In the genomic region with DNA sequence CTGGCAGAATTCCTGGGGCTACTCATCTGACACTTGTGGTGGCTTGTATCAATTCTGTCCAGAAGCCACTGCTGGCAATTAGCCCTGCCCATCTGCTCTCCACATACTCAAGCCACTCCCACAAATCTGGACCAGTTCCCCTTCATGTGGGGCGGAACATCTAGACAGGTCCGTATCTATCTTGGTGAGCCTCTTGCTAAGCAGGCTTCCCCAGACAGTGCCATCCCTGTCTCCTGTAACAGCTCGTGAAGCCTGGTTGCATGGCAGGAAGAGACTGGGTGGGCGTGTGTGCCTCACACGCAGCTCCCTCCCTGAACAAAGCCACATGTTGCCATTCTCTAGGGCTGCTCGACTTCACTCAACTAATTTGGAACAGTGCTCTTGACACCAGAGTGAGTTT, we compare ENCODE assay signal across 11 mouse cellular contexts.
DNase-seq lines count a peak whose midpoint lies in the region; ATAC-seq and TF ChIP-seq lines count a peak whose summit lies in the region.
"Had no signal": no experiment of that assay in that cellular context is flagged by ENCODE, and none has a peak within 500 bp of the region (broad histone marks: within the 10 kb centered on the region; RNA-seq: fewer than 3 reads in every experiment).

No protein-coding gene starts in this region.

- no peak overlapping the region for H3K4me2 ChIP-seq in lung, embryonic 14.5 days
- H3K4me2 ChIP-seq: neural tube, embryonic 13.5 days had no signal

- no peak overlapping the region for H3K4me3 ChIP-seq in lung, embryonic 14.5 days (ENCODE audit: low read depth, low read length)
- no peak overlapping the region for H3K4me3 ChIP-seq in layer of hippocampus, adult 2 months
- H3K4me3 ChIP-seq: neural tube, embryonic 13.5 days had no signal

- H3K36me3 ChIP-seq in lung, embryonic 14.5 days (ENCODE audit: insufficient read depth): no peaks in the 10 kb centered on the region
- H3K36me3 ChIP-seq: neural tube, embryonic 13.5 days had no signal

- no peak overlapping the region for H3K9ac ChIP-seq in lung, embryonic 14.5 days
- H3K9ac ChIP-seq: liver, embryonic 14.5 days; neural tube, embryonic 13.5 days had no signal

- 58% methylated on average over 6 of the region's 6 CpGs for WGBS in lung, embryonic 14.5 days

- no peaks in the 10 kb centered on the region for H3K4me1 ChIP-seq in lung, embryonic 14.5 days (ENCODE audit: insufficient read depth)

- no peaks in the 10 kb centered on the region for H3K27me3 ChIP-seq in lung, embryonic 14.5 days (ENCODE audit: insufficient read depth, low read length)
- H3K27me3 ChIP-seq: neural tube, embryonic 13.5 days had no signal

- H3K9me3 ChIP-seq in lung, embryonic 14.5 days (ENCODE audit: low read depth, low read length): no peaks in the 10 kb centered on the region
- H3K9me3 ChIP-seq: neural tube, embryonic 13.5 days had no signal

- TF ChIP-seq CTCF in lung, embryonic 14.5 days (IDR thresholded peaks at IDR 0.05; ENCODE audit: low read depth): no peak
- TF ChIP-seq CTCF in layer of hippocampus, adult 2 months (conservative IDR thresholded peaks at IDR 0.05): no peak

- peak; percentile 38 for DNase-seq in lung, embryonic 14.5 days
- DNase-seq in lung, postnatal 36 days: no peak
- peak; percentile 28 to 30 for DNase-seq in cerebellum, postnatal 36 days
- DNase-seq in layer of hippocampus, adult 2 months (ENCODE audit: low spot score in 2 of 2): peak; percentile 63 to 80
- DNase-seq in right cerebral cortex, adult 2 months (ENCODE audit: low spot score in 2 of 2): peak; percentile 67 to 69
- no peak for DNase-seq in embryo, embryonic 10 days (ENCODE audit: low spot score)
- no peak for DNase-seq in ovary, postnatal 10 days (ENCODE audit: low spot score)
- no peak for DNase-seq in embryo, embryonic 10.5 days (ENCODE audit: low spot score)
- DNase-seq: heart, postnatal 14 days had no signal

- no peak overlapping the region for H3K27ac ChIP-seq in lung, embryonic 14.5 days (ENCODE audit: low read depth)
- H3K27ac ChIP-seq in layer of hippocampus, adult 2 months: peak overlapping the region; percentile 87
- H3K27ac ChIP-seq: liver, embryonic 14.5 days; neural tube, embryonic 13.5 days had no signal

- ATAC-seq in lung, embryonic 14.5 days (ENCODE audit: insufficient read depth): peak; percentile 28; the same call in 1 of the 2 replicates

Comparison
In these comparisons a context has a peak if more than half of its experiments do, and no peak if none do; other contexts are left out.
1. DNase-seq: peak in lung, embryonic 14.5 days (single experiment), cerebellum, postnatal 36 days (2 of 2), layer of hippocampus, adult 2 months (2 of 2) and right cerebral cortex, adult 2 months (2 of 2); none in lung, postnatal 36 days (single experiment), embryo, embryonic 10 days (single experiment), ovary, postnatal 10 days (single experiment) and embryo, embryonic 10.5 days (single experiment).